Mouse (Mus musculus) heart, adult 8-10 months (tissue): ENCODE measurements at regions not wholly inside any gene's neighbourhood (a gene's known extent, or its start where the extent isn't known, plus 50 kb on each side); places are given as distances from the start of the nearest gene placed in this dataset.
A peak's percentile ranks its signal among the peaks of the same experiment; 100 is the strongest.
"Not testable (repeated sequence)": the region's sequence is repeated elsewhere in the genome, so short reads cannot be mapped to it uniquely, and the experiment has no call there.

Experiments used
- DNase-seq: peaks from one replicate; pipeline ENCODE4 v3.0.0; 2022; ENCODE audit warnings: low spot score

DNA sequence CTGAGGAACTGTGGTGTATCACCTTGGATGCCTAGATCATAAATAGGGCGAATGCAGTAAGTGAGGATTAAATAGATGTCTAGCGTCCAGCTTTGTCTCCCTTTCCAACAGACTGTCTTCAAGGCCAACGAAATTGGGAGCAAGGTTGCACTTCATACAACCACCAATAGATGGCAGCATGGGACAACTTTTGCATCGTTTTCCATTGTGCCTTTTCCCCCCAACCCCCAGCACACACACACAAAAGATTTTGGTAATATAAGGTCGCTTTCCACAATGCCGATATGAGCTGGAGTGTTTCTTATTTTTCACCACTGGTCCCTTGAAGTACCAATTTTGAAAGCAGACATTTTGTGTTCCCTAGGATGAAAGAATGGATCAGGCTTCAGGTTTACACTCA lies 304.7 kb downstream of the BC048507 start:
- DNase-seq: peak; percentile 1

- DNase-seq: not testable (repeated sequence)
These were observed 310.3 kb downstream of the BC048507 start for GRCm38 (mm10) chr13:68173456-68173855.
